Mouse (Mus musculus) skeletal muscle tissue, adult 2 months (tissue): ENCODE data around the gene Il21r.

Experiments used
- DNase-seq: peaks from one replicate; pipeline ENCODE4 v3.0.0-alpha.2; 2012; ENCODE audit warnings: low read depth, low spot score

Gene Il21r

GRCm38 (mm10) chr7:125638376-125638775 lies 35.1 kb downstream of the Il21r start:
- DNase-seq, result no peak

GRCm38 (mm10) chr7:125638870-125639386 lies 35.7 kb downstream of the Il21r start:
- peak; percentile 30 for DNase-seq

DNA sequence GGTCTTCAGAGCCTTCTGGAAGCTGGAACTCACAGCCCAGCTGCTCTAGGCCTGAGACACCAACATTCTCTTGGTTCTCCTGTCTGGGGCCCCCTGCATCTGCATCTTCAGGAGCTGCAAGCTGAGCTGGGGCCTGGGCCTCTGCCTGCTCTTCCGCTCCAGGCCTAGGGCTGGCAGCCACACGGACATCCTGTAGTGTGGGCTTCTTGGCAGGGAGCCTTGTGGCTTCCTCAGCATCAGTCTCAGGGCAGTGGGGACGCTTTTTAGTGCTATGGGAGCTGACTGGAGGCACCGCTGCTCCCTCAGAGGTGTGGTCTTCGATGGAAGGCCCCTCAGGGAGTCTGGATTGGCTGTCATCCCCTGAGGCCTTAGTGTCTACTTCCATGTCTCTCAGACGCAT lies 40.7 kb downstream of the Il21r start:
- DNase-seq, result no peak

- DNase-seq, result no peak
Measured at GRCm38 (mm10) chr7:125645413-125645812, 42.2 kb downstream of the Il21r start.

DNA sequence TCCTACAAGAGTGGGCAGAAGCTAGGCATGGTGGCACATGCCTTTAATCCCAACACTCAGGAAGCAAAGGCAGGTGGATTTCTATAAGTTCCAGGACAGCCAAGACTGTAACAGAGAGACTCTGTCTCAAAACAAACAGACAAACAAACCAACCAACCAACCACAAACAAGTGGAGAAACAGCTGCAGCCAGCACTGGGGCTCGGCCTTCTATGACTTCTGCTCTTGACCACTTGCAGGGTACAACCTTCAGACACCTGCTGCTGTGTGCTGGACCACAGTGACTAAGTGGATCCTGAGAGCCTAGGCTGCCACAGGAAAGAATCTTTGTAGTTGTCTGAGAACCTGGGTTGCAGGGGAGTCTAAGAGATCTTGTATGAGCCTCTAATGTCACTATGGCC lies 45.8 kb downstream of the Il21r start:
- DNase-seq, result no peak

GRCm38 (mm10) chr7:125657511-125657910 lies 54.3 kb downstream of the Il21r start:
- no peak for DNase-seq

- DNase-seq, result no peak
Measured at GRCm38 (mm10) chr7:125663654-125664053, 60.4 kb downstream of the Il21r start.

DNA sequence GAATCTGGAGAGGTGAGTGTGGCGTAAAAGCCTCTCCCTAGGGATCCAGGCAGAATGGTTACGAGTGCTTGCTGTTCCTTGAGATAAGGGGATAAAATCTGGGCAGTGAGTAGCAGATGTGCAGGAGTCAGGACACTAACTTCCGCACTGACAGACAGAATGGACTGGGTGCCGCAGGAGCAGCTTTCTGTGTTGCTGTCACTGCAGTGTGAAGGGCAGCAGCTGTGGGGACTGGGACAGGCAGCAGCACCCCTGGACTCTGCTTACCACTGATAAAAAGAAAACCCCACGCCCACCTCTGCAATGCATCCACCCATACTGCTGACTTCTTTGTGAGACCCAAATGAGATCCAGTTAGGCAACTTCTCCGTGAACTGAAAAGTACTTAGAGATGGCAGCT lies 67.6 kb downstream of the Il21r start:
- no peak for DNase-seq

DNA sequence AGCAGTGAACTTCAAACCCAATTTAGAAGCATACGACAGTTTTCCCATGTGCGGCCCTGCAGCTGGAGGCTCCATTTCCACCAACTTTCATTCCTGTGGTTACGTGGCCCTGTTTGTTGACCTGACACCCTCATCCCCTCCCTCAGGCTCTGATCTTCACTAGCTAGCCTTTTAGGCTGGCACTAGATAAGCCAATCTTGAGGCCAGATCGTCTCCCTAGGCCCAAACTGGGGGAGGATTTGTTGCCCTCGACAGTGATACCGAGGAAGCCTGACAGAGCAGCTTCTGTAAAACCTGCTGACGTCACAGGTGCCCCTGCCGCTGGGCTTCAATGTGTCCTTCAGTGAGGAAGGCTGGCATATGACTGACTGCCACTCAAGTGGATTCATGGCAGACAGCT lies 68.2 kb downstream of the Il21r start:
- no peak for DNase-seq

- peak; percentile 18 for DNase-seq
Measured at GRCm38 (mm10) chr7:125674916-125675315, 71.7 kb downstream of the Il21r start.

- DNase-seq, result no peak
Measured at GRCm38 (mm10) chr7:125678756-125679155, 75.5 kb downstream of the Il21r start.

DNA sequence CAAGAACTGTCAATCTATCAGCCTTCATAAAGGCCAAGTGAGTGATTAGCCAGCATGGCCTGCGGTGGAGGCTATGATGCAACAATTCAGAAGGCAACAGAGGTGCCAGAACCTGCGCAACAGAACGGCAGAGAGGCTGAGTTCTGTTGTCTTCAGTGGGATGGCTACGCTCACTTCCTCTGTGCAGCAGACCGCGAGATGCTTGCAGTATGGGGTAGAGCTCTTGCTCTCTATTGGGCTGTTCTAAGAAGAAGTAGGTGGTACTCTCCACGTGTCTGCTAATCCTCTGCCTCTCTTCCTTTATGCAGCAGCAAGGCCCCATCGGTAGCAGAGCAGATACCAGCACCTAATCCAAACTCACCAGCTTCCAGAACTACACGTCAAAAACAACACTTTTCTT lies 76.7 kb downstream of the Il21r start:
- no peak for DNase-seq
